Mouse (Mus musculus) forebrain, embryonic 14.5 days (tissue): ENCODE measurements at regions not wholly inside any gene's neighbourhood (a gene's known extent, or its start where the extent isn't known, plus 50 kb on each side); places are given as distances from the start of the nearest gene placed in this dataset.

Experiments used
- ATAC-seq: fragments of 200-750 bp; cut with Nextera tagmentation; 2 replicates; pipeline ENCODE4 v1.8.0; 2017; ENCODE audit warnings: mild to moderate bottlenecking, moderate library complexity
- DNase-seq: peaks from one replicate; pipeline ENCODE4 v3.0.0-alpha.2; 2015; ENCODE audit warnings: low spot score
- H3K27ac ChIP-seq: fragments of 300-500 bp; sonication (generic); 2 replicates; pipeline ENCODE4 v1.5.1; 2014; ENCODE audit warnings: low read depth, mild to moderate bottlenecking, control low read depth, low read length, moderate library complexity
- H3K27me3 ChIP-seq: fragments of 300-500 bp; sonication (generic); replicated peaks from 2 replicates; pipeline ENCODE4 v1.6.1; 2014; ENCODE audit warnings: low read length, control low read depth, mixed read lengths; ENCODE audit not compliant: control insufficient read depth, insufficient read depth
- H3K36me3 ChIP-seq: fragments of 300-500 bp; sonication (generic); 2 replicates; pipeline ENCODE4 v1.6.1; 2014; ENCODE audit warnings: low read length, control low read depth; ENCODE audit not compliant: control insufficient read depth, insufficient read depth
- H3K4me1 ChIP-seq: fragments of 300-500 bp; sonication (generic); 2 replicates; pipeline ENCODE4 v1.6.1; 2014; ENCODE audit warnings: antibody characterized with exemption, low read length, control low read depth; ENCODE audit not compliant: control insufficient read depth, insufficient read depth
- H3K4me2 ChIP-seq: fragments of 300-500 bp; sonication (generic); 2 replicates; pipeline ENCODE4 v1.6.1; 2014; ENCODE audit warnings: mild to moderate bottlenecking, control low read depth, low read length
- H3K4me3 ChIP-seq: fragments of 300-500 bp; sonication (generic); 2 replicates; pipeline ENCODE4 v1.5.1; 2014; ENCODE audit warnings: low read depth, low read length, control low read depth
- H3K9ac ChIP-seq: fragments of 300-500 bp; sonication (generic); 2 replicates; pipeline ENCODE4 v1.6.1; 2014; ENCODE audit warnings: mild to moderate bottlenecking, low read length, control low read depth, moderate library complexity
- H3K9me3 ChIP-seq: fragments of 300-500 bp; sonication (generic); replicated peaks from 2 replicates; pipeline ENCODE4 v1.6.1; 2016; ENCODE audit warnings: low read length, control low read depth, mixed read lengths; ENCODE audit not compliant: control insufficient read depth
- WGBS: fragments of 180-500 bp; shearing (Covaris S2); extraction: QIAGEN DNeasy Blood & Tissue Kit; methylation state at CpG from one replicate; pipeline ENCODE4 v1.1.7; 2014; 5-methylcytosine and 5-hydroxymethylcytosine counted together

DNA sequence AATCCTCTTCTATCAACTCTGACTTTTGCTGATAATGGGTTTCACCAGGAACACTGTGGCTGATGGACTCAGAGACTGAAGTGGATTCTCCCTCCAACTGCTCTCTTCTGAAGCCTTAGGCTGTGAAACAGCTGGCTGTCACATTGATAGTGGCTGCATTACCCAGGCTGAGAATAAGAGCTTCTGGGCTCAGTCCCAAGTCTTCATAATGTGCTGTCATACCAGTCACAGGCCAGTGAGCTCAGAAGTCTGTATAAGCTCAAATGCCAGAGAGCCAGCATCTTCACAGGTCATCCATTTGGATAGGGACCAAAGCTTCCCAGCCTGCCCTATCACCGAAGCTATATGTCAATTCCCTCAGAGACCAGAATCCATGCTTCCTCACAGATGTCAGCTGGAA, 91.9 kb upstream of the Isx start:
- Histone ChIP-seq H3K27ac (no peak overlapping the region), H3K9me3 (no peaks in the 10 kb centered on the region), H3K27me3 (no peaks in the 10 kb centered on the region), H3K36me3 (no peaks in the 10 kb centered on the region), H3K9ac (no peak overlapping the region), H3K4me3 (no peak overlapping the region), H3K4me2 (no peak overlapping the region), H3K4me1 (no peaks in the 10 kb centered on the region)
- ATAC-seq, result no peak
- DNase-seq, result no peak
- 89% methylated on average over 1 of the region's 1 CpGs for WGBS

DNA sequence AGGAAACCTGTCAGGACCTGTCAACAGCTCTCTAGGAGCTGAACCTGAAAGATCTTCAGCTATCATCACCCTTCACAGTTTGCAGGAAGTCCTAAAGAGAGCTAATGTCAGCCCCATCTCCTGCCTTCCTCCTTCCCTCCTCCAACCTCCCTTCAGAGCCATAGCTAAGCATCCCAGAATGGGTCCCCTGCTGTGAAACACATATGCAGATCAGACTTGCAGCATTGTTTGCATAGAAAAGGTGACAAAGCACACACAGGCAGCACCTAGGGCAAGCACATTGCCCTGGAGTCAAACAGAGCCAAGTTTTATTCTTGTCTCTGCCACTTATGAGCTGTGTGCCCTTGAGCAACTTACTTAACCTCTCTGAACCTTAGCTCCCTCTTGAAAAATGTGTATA, 64.3 kb upstream of the Isx start:
- H3K4me2 ChIP-seq, result no peak overlapping the region
- H3K36me3 ChIP-seq, result no peaks in the 10 kb centered on the region
- H3K4me1 ChIP-seq, result no peaks in the 10 kb centered on the region
- no peaks in the 10 kb centered on the region for H3K9me3 ChIP-seq
- DNase-seq (no peak), ATAC-seq (no peak)
- no peak overlapping the region for H3K27ac ChIP-seq
- no peaks in the 10 kb centered on the region for H3K27me3 ChIP-seq
- no peak overlapping the region for H3K4me3 ChIP-seq
- H3K9ac ChIP-seq, result no peak overlapping the region

DNA sequence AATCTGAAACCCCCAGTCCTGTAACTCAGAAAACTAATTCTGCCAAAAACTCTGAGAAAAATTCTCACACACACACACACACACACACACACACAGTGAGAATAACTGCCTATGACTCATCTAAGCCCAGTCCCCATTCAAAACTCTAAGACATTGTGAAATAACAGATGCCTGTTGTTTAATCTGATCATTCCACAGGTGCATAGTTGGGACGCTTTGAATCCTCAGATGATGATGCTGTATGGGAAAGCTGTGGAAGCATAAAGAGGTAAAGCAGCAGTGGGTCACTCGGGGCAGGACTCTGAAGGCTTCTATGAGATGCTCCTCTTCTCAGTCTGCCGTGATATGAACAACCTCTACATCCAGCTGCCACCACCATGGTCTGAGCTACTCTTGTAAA, 62.9 kb upstream of the Isx start:
- Histone ChIP-seq H3K9ac (no peak overlapping the region), H3K9me3 (no peaks in the 10 kb centered on the region), H3K4me2 (no peak overlapping the region), H3K27me3 (no peaks in the 10 kb centered on the region), H3K4me1 (no peaks in the 10 kb centered on the region), H3K36me3 (no peaks in the 10 kb centered on the region), H3K4me3 (no peak overlapping the region), H3K27ac (no peak overlapping the region)
- ATAC-seq (no peak), DNase-seq (no peak)
- WGBS, result 95% methylated on average over 3 of the region's 3 CpGs

DNA sequence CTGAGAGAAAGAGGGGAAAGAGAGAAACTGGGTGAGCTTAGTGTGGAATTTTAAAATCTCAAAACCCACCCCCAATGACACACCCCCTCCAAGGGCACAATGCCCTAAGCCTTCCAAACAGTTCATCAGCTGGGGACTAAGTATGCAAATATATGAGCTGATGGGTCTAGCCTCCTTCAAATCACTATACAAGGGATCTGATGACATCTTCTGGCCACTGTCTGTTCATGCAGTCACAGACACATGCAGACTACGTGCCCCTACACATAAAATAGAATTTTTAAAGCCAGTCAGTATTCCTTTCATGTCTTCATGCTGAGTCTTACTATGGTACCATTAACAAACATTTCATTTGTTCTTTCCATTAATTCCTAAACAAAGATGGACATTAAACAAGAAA, 54.5 kb upstream of the Isx start:
- Histone ChIP-seq H3K27me3 (no peaks in the 10 kb centered on the region), H3K9me3 (no peaks in the 10 kb centered on the region), H3K4me2 (no peak overlapping the region), H3K9ac (no peak overlapping the region), H3K4me1 (no peaks in the 10 kb centered on the region), H3K27ac (no peak overlapping the region), H3K36me3 (no peaks in the 10 kb centered on the region), H3K4me3 (no peak overlapping the region)
- 51% methylated on average over 1 of the region's 1 CpGs for WGBS
- ATAC-seq (no peak), DNase-seq (peak; percentile 28)

DNA sequence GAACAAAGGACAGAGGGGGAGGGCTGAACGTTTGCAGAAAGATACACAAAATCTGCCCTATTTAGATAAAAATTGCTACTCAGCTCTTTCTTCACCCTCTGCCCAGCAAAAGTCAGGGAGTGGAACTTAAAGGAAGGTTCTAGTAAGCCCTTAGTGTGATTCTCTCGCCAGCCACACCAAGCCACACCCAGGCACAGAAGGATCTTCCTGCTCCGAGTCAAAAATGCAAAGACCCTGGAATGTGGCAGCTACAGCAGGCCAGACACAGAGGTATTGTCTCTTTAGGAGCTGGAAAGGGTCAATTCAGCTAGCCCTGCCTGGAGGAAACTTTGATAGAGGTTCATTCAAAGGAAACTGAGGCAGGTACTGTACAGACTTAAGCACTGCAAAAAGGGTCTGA, 52.3 kb upstream of the Isx start:
- no peak overlapping the region for H3K4me3 ChIP-seq
- H3K9me3 ChIP-seq, result no peaks in the 10 kb centered on the region
- DNase-seq (no peak), ATAC-seq (no peak)
- no peak overlapping the region for H3K27ac ChIP-seq
- no peaks in the 10 kb centered on the region for H3K36me3 ChIP-seq
- no peak overlapping the region for H3K4me2 ChIP-seq
- no peaks in the 10 kb centered on the region for H3K4me1 ChIP-seq
- no peaks in the 10 kb centered on the region for H3K27me3 ChIP-seq
- H3K9ac ChIP-seq, result no peak overlapping the region
- 23% methylated on average over 3 of the region's 3 CpGs for WGBS

DNA sequence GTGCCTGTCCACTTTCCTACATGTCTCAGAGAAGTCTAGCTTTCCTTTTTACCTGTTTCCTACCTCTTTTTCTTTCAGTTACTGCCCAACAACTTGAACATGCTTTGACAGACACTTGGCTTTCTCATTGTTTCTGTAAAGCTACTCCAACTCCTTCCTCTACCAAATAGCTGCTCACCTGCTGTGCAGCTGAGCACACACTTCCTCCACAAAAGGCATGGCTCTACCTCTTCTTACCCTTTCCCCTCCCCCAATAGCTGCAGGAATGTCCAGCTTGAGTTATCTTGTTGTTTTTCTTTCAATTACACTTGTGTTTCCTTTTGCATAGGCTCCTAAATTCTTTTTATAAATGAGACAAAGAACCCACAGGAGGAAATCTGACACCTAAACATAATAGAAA, 50.7 kb upstream of the Isx start:
- Histone ChIP-seq H3K4me3 (no peak overlapping the region), H3K27ac (no peak overlapping the region), H3K4me2 (no peak overlapping the region), H3K4me1 (no peaks in the 10 kb centered on the region), H3K27me3 (no peaks in the 10 kb centered on the region), H3K9ac (no peak overlapping the region), H3K36me3 (no peaks in the 10 kb centered on the region), H3K9me3 (no peaks in the 10 kb centered on the region)
- no peak for DNase-seq
- ATAC-seq, result no peak
